Mouse (Mus musculus) testis, postnatal 14 days (tissue): ENCODE measurements at regions not wholly inside any gene's neighbourhood (a gene's known extent, or its start where the extent isn't known, plus 50 kb on each side); places are given as distances from the start of the nearest gene placed in this dataset.

Experiments
- DNase-seq: peaks from one replicate; pipeline ENCODE4 v3.0.0; 2021; ENCODE audit warnings: low spot score

GRCm38 (mm10) chr3:66518289-66518688 lies 221.7 kb upstream of the Veph1 start:
- no peak for DNase-seq

DNA sequence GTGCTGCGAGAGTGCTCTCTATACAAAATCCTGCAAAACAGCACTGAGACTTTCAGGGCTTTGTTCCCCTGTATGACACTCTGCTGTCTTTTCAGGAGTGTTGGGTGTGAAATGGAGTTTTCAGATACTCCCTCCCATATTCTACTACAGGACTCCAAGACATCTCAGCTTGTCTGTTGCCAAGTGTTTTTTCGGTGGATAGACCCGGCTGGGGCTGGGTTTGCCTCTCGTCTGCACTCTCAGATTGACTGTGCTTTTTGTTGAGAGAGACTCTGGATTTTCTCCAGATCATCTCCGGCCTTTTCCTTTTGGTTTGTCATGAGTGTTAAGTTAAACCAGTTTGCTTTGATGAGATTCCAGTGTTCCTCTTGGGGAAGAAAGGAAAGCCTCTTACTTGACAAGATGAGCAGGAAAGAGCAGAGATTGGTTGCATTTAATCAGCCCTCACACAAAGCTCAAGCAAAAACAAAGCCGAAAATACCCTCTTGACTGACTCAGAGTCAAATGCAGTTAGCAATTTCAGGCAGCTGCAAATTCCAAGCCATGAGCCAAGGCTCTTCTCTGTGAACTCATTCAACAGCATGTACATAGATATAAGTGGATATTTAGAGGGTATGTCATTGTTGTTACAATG lies 219.3 kb upstream of the Veph1 start:
- no peak for DNase-seq

DNA sequence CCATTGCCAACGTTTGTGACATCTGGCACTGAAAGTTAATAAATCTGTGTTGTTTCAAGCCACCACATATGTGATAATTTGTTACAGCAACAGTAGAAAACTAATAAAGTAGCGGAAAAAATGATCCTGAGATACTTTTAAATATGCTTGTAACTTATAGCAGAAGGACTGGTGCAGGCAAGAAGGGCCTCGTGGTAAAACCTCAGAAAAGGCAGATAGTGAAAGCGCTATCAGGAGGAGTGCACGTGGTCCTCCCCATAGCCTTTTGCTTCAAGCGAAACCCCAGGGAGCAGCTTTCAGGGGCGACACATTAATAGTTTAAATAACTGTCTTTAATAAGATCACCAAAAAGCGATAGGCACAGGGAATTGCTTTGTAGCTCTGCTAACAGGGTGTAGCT lies 217.9 kb upstream of the Veph1 start:
- DNase-seq = no peak

DNA sequence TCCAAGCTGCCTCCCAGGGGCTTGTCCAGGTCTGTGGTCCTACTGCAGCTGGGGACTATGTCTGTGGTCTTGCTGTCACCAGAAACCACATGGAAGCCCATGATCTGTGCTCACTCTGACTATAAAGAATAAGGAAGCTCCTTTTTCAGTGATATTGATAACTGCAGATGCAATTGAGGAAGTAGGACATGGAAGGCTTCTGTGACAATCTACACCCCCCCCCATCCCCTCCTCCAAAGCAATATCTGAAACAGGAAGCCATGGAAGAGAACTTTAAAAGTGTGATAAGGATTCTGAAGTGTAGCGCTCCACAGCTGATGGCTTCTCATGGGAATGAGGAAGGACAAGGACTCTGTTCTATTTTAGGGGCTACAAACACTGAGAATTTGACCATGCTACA lies 215.8 kb upstream of the Veph1 start:
- no peak for DNase-seq

GRCm38 (mm10) chr3:66510455-66510854 lies 213.8 kb upstream of the Veph1 start:
- DNase-seq = no peak

DNA sequence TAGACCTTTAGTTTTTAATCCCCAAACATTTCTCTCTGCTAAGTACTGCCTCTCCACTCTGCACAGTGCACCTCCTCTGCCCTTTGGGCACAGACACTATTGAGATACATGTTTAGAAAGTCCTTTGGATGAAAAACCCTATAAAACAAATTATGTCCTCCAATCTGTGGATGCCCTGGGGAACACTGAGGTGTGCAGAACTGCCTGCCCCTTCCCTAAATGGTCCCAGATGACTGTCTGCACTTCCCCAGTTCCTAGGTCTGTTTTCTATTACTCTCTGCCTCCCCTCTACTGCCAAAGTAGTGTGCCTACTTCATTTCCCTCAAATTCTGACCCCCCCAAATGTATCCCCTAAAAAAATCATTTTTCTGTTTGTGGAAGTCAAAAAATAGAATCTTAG lies 209.5 kb upstream of the Veph1 start:
- DNase-seq = no peak

DNA sequence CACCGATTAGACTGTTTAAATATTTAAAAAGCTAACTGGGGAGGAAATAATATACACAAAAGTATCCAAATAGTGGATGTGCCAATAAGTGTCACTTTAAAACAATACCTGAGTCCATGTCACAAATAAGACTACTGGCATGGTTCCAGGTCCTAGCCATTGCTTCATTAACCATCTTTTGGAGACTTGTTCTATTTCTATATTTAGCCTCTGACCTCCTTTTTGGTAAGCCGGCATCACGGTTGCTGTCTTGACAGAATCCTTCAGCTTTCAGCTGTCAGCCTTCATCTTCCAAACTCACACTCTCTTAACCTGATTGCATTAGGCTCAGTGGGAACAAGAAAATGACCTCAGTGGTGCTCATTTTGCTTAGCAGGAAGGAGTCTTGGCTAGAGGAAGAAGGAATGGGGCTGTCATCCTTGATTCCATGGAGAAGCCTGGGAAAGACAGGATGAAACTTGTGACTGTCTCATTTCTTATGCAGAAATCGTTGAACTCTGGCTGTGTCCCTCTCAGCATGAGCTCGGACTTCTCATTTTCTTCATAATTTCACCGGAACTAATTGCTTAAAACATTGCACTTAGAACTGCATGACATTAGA lies 208.9 kb upstream of the Veph1 start:
- DNase-seq = no peak

DNA sequence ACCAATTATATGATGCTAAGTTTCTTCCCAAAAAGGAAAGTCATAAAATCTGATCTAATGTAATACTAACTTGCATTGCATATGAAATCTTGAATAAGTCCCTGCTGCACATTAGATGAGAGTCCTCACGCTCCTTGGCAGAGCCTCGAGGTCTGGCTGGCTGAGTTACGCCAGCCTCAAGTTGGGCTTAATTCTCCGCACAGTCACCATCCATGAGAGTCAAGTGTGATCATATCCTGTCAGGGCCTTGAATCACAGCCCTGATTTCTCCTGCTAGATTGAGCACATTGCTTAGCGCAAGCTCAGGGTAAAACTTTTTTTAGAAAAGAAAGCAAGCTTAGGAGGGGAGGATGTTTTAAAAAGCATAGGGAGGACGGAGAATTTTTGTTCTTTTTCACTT lies 208.1 kb upstream of the Veph1 start:
- DNase-seq = no peak

DNA sequence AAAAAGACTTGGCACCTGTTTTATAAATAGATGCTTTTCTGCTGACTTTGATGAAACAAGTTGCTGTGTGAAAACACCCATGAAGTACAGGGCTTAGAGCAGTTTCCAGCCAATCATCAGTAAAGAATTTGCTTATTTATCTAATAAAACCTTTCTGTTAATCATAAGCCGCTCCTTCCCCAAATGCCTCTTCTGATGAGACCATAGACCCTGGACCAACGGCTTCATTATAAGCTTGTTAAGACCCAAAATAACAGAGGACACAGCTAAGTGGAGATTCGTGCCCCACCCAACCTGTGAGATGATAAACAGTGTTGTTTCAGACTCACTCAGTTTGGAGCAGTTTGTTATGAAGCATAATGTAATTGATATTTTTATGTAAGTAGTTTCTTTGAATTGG lies 207.0 kb upstream of the Veph1 start:
- DNase-seq = no peak

DNA sequence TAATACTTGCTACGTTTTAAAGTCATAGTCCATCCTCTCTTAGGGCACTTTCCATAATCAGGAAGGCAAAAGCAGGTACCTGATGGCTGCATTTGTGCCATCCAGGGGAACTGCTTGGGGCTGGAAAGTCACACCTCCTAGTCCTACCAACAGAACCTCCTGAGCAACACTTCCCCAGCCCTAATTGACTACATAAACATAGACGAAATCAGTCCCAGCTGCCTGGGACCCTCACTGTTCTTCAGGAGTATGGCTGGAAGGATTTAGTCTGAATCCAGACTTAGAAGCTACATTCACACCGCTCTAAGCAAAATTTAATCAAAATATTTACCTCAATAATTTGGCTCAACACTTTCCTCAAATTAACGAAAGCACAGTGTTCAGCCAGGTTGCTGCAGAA lies 205.2 kb upstream of the Veph1 start:
- DNase-seq = no peak

GRCm38 (mm10) chr3:66494442-66495113 lies 197.9 kb upstream of the Veph1 start:
- DNase-seq = no peak

DNA sequence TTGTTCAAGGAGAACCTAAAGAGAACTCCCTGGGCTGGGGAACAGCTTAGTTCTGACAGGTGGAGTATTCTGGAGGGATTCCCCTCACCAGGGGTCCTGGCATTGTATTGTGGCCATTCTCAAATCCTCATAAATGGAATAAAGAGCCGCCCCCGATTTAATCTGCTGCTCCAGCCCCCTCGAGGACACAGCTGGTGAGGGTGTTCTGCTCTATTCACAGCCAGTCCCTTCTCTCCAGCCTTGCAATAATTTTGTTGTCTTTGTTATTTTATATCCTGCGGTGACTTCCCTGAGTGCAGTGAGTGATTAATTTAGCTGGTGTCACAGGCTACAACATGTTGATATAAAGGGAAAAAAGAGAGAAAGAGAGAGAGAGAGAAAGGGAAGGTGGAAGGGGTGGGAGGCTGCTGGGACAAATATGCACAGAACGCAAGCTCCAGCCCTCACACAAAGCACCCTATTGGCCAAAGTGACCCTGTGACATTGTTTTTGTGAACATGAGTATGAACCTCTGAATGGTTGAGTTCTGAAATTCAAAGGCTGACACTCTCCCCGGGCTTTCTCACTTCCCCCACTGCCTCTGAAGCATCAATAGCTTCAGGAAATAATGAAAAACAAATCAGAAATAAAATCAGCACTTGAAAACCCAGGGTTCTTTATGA lies 194.2 kb upstream of the Veph1 start:
- DNase-seq = no peak

- no peak for DNase-seq
Measured at GRCm38 (mm10) chr3:66488724-66489123, 192.1 kb upstream of the Veph1 start.

DNA sequence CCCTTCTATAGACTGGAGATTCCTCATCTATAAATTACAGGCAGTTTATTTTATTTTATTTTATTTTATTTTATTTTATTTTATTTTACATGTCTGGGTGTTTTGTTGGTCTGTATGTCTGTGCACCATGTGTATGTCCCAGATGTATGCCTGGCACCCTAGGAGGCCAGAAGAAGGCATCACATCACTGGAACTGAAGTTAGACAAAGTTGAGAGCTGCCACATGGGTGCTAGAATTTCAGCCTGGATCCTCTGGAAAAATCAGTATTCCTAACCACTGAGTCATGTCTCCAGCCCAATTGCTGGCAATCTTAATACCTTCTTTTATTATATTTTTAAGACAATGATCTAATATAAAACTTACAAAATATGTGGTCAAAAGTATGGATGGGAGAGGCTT lies 190.0 kb upstream of the Veph1 start:
- DNase-seq = no peak

GRCm38 (mm10) chr3:66486184-66486583 lies 189.5 kb upstream of the Veph1 start:
- DNase-seq = no peak

DNA sequence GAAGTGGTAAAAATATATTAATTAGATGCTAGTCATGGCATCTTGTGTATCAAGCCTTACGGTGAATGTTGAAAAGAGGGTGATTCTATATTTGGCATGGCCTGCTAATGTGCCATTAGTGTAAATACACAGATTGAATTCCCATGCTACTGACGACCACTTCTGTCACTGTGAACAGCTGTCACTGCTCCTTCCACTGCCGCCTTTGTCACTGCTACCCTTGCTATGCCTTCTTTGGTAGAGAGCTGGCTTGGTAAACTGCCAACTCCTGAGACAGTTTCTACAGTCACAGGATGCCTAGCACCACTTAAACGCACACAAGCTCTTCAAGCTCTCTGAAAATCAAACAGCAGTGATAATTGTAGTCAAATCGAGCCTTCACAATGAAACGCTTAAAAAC lies 184.1 kb upstream of the Veph1 start:
- no peak for DNase-seq

DNA sequence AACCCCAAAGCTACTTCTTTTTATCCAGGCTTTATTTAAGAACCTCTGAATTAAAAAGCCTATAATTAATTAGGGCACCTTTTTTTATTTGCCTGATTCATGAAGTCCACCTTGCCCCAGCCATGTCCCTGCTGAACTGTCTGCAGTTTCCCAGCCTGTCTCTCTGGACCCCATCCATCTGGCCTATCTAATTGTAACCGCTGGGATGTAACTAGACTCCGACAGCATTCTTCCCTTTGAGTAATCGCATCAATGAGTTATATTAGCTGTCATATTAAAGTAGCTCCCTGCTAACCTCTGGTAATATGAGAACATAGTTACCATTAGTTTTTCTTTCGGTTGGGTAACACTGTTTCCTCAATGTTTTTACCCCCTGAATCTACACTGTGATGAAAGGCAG lies 182.6 kb upstream of the Veph1 start:
- no peak for DNase-seq

DNA sequence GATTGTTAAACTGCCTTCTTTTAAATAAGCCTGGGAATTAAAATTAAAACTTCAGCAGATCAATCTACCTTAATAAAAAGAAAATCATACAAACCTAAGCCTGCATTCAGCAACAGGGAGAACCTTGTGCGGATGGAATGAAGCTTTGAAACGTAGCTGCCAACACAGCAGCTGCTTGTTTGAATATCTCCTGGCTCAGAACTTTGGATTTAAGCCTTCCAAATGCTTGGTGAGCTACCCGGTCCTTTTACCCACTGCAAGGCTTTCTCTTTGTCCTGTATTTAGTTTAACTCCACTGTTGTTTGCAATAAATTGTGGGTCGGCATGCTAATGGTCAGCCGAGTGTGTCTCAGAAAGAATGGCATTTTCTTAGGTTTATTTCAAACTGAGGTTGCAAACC lies 169.7 kb upstream of the Veph1 start:
- no peak for DNase-seq

- no peak for DNase-seq
Measured at GRCm38 (mm10) chr3:66465371-66465770, 168.7 kb upstream of the Veph1 start.

DNA sequence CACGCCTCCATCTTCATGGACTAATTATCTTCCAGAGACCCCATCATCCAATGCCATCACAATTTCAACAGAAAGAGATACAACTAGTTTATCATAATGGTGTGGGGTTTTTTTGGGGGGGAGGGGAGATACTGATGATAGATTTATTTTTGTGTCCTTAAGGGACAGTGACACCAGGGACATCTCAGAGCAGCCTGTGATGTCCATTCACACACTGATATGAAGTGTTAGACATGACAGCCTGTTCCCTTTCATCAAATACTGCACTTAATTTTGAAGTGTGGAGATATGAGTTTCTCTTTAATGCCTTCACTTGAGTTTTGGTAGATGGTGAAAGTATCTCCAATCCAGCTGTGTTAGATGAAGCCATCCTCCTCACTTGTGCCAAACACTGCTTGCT lies 165.7 kb upstream of the Veph1 start:
- DNase-seq = no peak

DNA sequence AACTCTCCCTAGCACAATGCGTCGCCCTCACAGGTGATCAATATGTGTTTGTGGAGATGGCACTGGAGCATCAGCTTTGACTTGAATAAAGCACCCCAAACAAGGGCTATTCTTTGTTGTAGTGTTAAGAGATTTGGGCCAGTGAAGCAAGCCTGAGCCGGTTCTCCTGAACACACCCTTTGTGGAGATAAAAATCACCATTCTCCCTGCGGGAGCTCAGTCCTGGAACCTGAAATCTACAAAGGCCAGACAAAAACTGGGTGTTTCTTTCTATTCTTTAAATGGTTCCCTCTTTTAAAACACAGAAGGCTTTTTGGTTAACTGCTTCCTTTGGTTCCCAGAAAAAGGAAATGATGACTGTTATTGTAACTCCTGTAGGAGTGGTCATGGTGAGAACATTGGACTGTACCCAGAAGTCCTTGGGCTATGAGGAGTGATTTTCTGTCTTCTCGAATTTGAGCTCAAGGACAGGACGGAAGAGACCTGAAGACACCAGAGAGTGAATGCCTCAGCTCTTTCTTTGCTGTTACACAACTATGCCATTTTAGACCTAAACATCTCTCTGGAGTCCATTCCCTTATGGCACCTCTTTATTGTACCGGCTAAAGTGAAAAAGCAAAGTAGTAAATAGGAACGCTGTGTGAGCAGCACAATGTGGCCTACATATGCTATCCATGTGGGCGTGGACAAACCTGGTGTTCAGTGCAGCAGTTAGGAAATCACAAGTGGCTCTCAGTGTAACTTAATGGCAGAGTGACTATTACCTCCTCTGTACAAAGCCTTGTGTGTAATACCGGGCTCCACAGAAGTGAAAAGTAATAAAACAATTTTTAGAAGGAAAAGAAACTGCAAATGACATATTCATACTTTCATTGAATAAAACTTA lies 149.9 kb upstream of the Veph1 start:
- DNase-seq = no peak

DNA sequence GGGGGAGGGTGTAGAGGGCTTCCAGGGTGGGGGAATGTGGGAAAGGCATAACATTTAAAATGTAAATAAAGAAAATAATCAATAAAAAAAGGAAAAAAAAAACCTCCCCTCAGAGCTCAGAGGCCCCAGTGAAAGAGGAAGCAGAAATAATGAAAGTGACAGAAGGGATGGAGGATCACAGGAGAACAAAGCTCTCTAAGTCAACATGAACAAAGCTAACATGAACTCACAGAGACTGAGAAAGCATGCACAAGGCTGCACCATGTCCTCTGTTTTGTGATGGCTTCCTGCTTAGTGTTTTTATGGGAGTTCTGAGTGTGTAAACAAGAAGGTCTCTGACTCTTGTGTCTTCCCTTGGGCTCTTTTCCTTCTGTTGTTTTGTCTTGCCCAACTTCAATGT lies 136.6 kb upstream of the Veph1 start:
- DNase-seq = no peak
